Mouse (Mus musculus) erythroblast, embryonic 14.5 days (primary cell): Measurements from ENCODE around the gene Wdr54. TPM values are rescaled to one million over a fixed set of nuclear protein-coding genes. Genes with fewer than 3 reads are reported as not detected.

Source experiments
- H3K27me3 ChIP-seq: 2 replicates; pipeline ENCODE4 v1.6.1; 2012; ENCODE audit warnings: inconsistent platforms; ENCODE audit not compliant: control insufficient read depth
- H3K36me3 ChIP-seq: 2 replicates; pipeline ENCODE4 v1.6.1; 2012; ENCODE audit warnings: mild to moderate bottlenecking, inconsistent platforms; ENCODE audit not compliant: control insufficient read depth
- H3K4me1 ChIP-seq: 2 replicates; pipeline ENCODE4 v1.6.1; 2012; ENCODE audit warnings: inconsistent platforms; ENCODE audit not compliant: control insufficient read depth
- H3K4me3 ChIP-seq: replicated peaks from 2 replicates; pipeline ENCODE3; 2012; ENCODE audit warnings: moderate library complexity, mild to moderate bottlenecking, inconsistent platforms
- H3K9me3 ChIP-seq: 2 replicates; pipeline ENCODE4 v1.6.1; 2012; ENCODE audit warnings: low read length, inconsistent platforms, mixed read lengths; ENCODE audit not compliant: control insufficient read depth
- GATA1 ChIP-seq: IDR thresholded peaks from 2 replicates; pipeline ENCODE4 v1.6.1; 2012; ENCODE audit warnings: low read length, inconsistent platforms, mixed read lengths
- TAL1 ChIP-seq: IDR thresholded peaks from 3 replicates; pipeline ENCODE4 v1.6.1; 2012; ENCODE audit warnings: low read length, inconsistent platforms, mixed read lengths
- polyA plus RNA-seq: library from polyadenylated mRNA; stranded (reverse); fragments of >175 nt; gene quantifications from 2 replicates; pipeline ENCODE4 v1.2.3, GENCODE M21; 2012

Wdr54 gene
- polyA plus RNA-seq, 1 experiment, result 0.01 TPM

DNA sequence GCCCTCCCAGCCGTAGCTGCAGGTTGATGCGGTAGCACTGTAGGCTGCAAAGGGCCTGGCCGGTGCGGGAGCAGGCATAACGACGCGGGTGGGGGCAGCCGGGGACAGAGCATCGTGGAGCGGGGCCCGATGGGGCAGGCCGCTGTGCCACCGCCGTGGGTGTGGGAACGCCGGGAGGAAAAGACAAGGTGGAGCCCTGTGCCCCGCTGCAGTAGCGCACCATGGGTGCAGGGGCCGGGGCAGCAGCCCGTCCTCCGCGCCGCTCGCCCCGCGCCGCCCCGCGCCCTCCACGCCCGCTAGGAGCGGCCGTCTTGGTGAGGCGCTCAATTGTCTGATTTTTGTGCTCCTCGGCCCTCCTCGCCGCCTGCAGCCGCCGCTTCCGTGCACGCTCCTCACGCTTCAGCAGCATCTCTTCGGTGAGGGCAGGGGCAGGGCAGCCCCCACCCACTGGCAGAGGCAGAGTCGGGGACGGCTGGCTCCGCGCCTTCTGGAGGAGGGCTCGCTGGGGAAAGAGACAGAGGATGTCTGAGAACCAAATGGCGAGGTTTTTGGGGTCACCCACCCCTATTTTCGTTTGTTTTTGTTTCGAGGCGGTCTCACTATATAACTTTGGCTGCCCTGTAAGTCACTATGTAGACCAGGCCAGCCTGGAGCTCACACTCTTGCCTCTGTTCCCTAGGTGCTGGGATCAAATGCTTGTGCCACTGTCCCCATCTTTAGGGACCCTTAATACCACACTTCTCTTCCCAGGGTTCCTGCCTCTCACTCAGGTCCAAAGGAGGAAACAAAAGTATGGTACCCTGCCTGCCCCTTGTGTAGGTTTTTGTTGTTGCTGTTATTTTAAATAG, 34.1 kb downstream of the Wdr54 start:
- H3K9me3 ChIP-seq, result no peaks in the 10 kb centered on the region
- peak overlapping the region; percentile 86 for H3K4me3 ChIP-seq
- H3K4me1 ChIP-seq, result peaks cover 83% of the 10 kb centered on the region
- peaks cover 47% of the 10 kb centered on the region for H3K36me3 ChIP-seq
- TF ChIP-seq TAL1, result no peak
- H3K27me3 ChIP-seq, result no peaks in the 10 kb centered on the region

DNA sequence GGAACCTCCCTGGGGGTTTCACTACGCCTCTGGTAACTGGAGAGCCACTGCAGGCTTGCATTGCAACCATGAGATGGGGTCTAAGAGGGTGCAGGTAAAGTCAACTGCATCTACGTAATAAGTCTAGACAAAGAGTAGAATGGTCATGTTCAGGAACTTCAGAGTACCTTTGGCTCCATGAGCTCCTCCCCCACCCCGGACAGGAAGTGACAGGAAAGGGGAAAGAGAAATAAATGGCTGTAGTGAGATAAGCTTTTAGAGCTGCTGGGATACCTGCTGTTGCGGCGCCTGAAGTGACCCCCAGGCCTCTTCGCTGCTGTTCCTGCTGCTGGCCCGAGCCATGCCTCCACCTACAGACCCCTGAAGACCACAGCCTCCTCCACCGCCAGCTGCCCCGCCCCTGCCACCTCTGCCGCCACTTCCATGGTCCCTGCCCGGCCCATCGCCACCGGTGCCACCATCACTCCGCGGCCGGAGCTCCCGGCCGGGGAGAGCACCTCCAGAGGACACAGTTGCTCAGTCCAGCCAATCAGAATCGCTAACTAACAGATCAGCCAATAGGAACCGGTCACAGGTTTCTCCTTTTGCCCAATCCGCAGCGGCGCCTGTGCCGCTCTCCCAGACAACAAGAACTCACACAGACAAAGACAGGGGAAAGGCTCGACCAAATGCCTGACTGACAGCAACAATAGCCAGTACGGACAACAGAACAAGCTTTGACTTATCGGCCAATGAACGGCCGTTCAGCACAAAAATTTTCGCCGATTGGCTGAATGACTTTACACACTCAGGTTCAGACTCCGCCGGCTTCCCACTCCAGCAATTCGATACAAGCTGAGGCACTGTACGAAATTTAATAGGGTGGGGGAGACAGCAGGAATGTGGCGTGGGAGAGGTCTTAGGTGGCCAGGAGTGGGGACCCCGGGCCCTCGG, 35.0 kb downstream of the Wdr54 start, which contains the start of gene Wbp1:
Wbp1 (minus strand) TSS at position 630 of the 933 bp plus-strand sequence.
- H3K36me3 ChIP-seq, result peaks cover 55% of the 10 kb centered on the region
- peak within 1 kb of the TSS; percentile 86 for H3K4me3 ChIP-seq
- no peaks in the 10 kb centered on the region for H3K9me3 ChIP-seq
- peaks cover 90% of the 10 kb centered on the region for H3K4me1 ChIP-seq
- no peak for TF ChIP-seq GATA1
- no peak for TF ChIP-seq TAL1
- H3K27me3 ChIP-seq, result no peaks in the 10 kb centered on the region

DNA sequence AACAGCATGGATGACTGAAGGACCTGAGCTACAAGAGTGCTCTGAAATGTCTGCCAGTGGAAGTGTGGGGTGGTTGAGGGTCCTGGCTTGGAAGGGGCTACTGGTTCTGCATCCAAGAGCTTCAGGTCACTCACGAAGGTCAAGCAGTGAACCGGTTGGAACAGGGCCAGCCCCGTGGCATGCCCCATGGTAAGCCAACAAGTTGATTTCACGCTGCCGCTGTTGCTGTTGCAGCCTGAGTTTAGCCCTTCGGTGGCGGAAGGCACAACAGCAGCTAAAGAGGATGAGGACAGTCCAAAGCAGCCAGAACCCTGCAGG, 36.5 kb downstream of the Wdr54 start:
- H3K4me1 ChIP-seq, result peaks cover 93% of the 10 kb centered on the region
- H3K4me3 ChIP-seq, result peak overlapping the region; percentile 86
- peaks cover 55% of the 10 kb centered on the region for H3K36me3 ChIP-seq

DNA sequence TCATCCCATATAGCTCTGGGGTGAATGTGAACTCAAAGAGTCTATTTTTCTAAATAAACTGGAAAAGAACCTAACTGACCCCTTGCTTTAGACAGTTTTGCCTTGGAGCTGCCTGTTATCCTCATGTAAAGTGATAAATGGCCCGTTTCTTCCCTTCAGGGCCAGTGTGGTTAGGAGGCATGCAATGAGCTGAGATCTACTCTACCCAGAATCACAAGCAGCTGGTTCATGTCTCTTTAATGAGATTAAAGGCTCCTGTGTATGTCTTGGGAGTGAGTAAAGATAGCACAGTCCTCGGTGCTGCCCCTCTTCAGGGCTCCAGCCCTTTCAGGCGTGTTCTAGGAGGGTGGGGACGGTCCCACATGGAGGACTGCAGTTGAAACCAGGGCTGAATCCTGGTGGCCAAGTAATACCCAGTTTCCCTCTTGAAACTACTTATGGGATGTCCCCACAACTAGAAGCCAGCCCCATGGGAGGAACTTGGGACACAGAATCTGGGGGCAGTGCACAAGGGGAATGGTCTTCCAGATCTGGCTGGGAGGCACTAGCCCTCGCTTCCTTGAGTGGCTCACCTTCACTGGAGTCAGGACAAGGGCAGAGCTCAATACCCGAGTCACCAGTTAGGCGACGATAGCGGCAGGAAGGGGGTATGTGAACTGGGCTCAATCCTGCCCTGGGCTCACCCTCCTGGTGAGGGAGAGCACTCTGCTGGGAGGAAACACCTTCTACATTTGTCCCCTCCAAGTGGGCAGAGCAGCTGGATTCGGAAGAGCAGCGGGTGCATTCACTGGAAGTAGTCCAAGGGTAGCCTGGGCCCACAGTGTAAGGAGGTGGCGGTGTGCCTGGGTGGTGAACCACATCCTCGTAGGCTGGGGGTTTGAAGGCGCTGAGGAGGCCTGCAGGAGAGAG, 37.1 kb downstream of the Wdr54 start:
- H3K36me3 ChIP-seq, result peaks cover 55% of the 10 kb centered on the region
- H3K4me3 ChIP-seq, result peak overlapping the region; percentile 86
- no peaks in the 10 kb centered on the region for H3K27me3 ChIP-seq
- TF ChIP-seq TAL1, result no peak
- TF ChIP-seq GATA1, result no peak
- H3K4me1 ChIP-seq, result peaks cover 93% of the 10 kb centered on the region
- H3K9me3 ChIP-seq, result no peaks in the 10 kb centered on the region

More for the DNA sequence above, 36.5 kb downstream of the Wdr54 start:
- no peaks in the 10 kb centered on the region for H3K27me3 ChIP-seq
- no peak for TF ChIP-seq TAL1
- no peak for TF ChIP-seq GATA1
- H3K9me3 ChIP-seq, result no peaks in the 10 kb centered on the region

DNA sequence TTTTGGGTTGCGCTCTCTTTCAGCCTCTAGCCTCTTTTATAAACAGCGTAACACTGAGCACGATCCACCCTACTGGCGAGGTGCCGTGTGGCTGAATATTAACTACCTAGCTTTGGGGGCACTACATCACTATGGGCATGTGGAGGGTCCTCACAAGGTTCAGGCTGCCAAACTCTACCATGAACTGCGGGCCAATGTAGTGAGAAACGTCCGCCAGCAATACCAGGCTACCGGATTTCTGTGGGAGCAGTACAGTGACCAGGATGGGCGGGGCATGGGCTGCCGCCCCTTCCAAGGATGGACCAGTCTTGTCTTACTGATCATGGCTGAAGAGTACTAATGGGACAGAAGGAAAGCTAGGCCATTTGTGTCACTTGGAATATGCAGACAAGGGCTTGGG, 37.8 kb downstream of the Wdr54 start:
- peaks cover 91% of the 10 kb centered on the region for H3K4me1 ChIP-seq
- H3K9me3 ChIP-seq, result no peaks in the 10 kb centered on the region
- H3K27me3 ChIP-seq, result no peaks in the 10 kb centered on the region
- TF ChIP-seq GATA1 (no peak), TAL1 (no peak)
- peaks cover 51% of the 10 kb centered on the region for H3K36me3 ChIP-seq
- no peak overlapping the region for H3K4me3 ChIP-seq

DNA sequence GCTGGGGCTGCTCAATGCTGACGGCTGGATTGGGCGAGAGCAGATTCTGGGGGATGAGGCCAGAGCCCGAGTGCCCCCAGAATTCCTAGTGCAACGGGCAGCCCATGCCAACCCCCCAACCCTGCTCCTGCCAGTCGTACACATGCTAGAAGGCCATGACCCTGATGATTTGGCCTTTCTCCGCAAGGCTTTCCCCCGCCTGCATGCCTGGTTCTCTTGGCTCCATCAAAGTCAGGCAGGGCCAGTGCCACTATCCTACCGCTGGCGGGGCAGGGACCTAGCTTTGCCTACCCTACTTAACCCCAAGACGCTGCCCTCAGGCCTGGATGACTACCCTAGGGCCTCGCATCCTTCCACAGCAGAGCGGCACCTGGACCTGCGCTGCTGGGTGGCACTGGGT, 38.6 kb downstream of the Wdr54 start:
- H3K36me3 ChIP-seq, result peaks cover 50% of the 10 kb centered on the region
- no peak overlapping the region for H3K4me3 ChIP-seq
- TF ChIP-seq GATA1, result no peak
- no peak for TF ChIP-seq TAL1
- H3K27me3 ChIP-seq, result no peaks in the 10 kb centered on the region
- no peaks in the 10 kb centered on the region for H3K9me3 ChIP-seq
- H3K4me1 ChIP-seq, result peaks cover 85% of the 10 kb centered on the region

DNA sequence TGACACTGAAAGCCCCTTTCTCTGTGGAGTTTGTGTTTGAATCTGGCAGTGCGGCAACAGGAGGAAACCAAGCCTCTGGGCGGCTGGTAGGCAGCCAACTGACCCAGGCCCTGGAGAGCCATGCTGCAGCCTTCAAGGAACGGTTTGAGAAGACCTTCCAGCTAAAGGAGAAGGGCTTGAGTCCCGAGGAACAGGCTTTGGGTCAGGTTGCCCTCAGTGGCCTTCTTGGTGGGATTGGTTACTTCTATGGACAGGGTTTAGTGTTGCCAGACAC, 39.1 kb downstream of the Wdr54 start:
- Histone ChIP-seq H3K4me1 (peaks cover 82% of the 10 kb centered on the region), H3K36me3 (peaks cover 51% of the 10 kb centered on the region), H3K9me3 (no peaks in the 10 kb centered on the region), H3K4me3 (no peak overlapping the region), H3K27me3 (no peaks in the 10 kb centered on the region)
- TF ChIP-seq TAL1 (no peak), GATA1 (no peak)

DNA sequence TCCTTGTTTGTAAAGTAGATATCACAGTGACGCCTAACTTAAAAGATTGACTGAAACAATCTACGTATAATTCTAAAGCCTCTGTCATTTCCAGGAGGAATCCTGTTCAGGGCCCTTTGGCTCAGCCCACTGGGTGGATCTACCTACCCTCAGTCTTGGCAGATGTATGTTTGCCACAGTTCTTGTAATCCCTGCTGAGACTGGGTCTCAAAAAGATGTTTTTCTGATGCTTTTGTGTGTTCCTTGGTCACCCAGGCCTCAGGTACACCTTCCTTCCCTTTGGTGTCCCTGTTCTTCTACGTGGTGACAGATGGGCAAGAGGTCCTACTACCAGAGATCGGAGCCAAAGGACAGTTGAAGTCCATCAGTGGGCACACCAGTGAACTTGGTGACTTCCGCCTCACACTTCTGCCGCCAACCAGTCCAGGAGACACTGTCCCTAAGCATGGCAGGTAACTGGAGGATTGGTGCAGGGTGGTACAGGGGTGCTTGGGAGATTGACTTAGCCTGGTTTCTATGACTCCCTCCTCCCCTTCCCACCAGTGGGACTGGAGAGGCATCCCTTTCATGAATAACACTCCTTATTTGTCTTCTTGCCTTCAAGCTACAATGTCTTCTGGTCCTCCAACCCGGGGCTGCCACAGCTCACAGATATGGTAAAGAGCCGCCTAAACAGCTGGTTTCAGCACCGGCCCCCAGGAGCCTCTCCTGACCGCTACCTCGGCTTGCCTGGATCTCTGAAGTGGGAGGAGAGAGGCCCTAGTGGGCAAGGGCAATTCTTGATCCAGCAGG, 39.6 kb downstream of the Wdr54 start:
- Histone ChIP-seq H3K27me3 (no peaks in the 10 kb centered on the region), H3K36me3 (peaks cover 56% of the 10 kb centered on the region), H3K4me1 (peaks cover 82% of the 10 kb centered on the region), H3K9me3 (no peaks in the 10 kb centered on the region), H3K4me3 (peak overlapping the region; percentile 93)
- no peak for TF ChIP-seq TAL1
- no peak for TF ChIP-seq GATA1
